Mouse (Mus musculus): ENCODE measurements around the gene Arl5c.

- TF ChIP-seq CTCF (IDR thresholded peaks at IDR 0.05; ENCODE audit: low read depth, low read length) (no peak), POLR2A (IDR thresholded peaks at IDR 0.05; ENCODE audit: extremely low read depth, insufficient read depth, low read length) (no peak)
Observed at GRCm38 (mm10) chr11:97974141-97974540, 21.8 kb downstream of the Arl5c start.
